Mouse (Mus musculus): ENCODE measurements around the gene Notch2.

DNA sequence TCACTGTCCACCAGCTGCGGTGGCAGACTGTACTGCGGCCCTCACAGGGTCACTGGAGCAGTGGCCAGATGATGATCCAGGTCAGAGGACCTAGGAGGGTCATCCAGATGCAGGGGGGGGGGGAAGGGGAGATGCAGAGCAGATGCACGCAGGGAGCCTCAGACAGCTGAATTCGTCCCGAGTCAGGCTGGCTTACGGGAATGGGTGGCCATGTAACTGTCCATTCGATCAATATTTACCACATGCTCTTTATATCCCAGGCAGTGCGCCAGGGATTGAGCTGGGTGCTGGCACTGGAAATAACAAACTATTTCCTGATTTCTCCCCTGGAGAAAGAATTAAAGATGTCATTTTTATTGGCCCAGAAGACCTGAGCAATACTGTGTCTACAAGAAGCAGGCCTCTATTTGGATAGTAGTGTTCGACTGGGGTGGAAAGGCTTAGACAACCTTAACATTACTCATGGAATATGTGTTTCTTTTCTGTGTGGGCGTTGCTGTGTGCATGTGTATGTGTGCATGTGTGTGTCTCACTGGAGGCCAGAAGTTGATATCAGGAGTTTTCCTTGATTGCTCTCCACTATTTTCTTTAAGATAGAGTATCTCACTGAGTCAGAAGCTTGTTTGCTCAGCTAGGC, 28.3 kb upstream of the Notch2 start:
- TF ChIP-seq CTCF (IDR thresholded peaks at IDR 0.05; ENCODE audit: control insufficient read depth, insufficient read depth, insufficient read length), result no peak
- TF ChIP-seq MYOG (IDR thresholded peaks at IDR 0.05; ENCODE audit: control insufficient read depth, extremely low read depth, insufficient read length), result no peak
- TF ChIP-seq USF1 (IDR thresholded peaks at IDR 0.05; ENCODE audit: low read depth), result no peak
- no peak for TF ChIP-seq CEBPB (IDR thresholded peaks at IDR 0.05; ENCODE audit: low read depth)
- TF ChIP-seq MAX (IDR thresholded peaks at IDR 0.05), result no peak
